Mouse (Mus musculus) liver, adult 2 months (tissue): ENCODE data around the gene Homer2.

Experiments used
- CTCF ChIP-seq: fragments of 200-500 bp; IDR thresholded peaks from 2 replicates; pipeline ENCODE4 v1.5.1; 2011; ENCODE audit warnings: low read depth, low read length, control low read depth
- POLR2A ChIP-seq: fragments of 200-500 bp; IDR thresholded peaks from 2 replicates; pipeline ENCODE4 v1.6.1; 2011; ENCODE audit warnings: low read length, control low read depth; ENCODE audit not compliant: insufficient read depth; ENCODE audit errors: extremely low read depth

GRCm38 (mm10) chr7:81587238-81587637 is 120.1 kb downstream of the Homer2 start:
- TF ChIP-seq CTCF (no peak), POLR2A (no peak)
